Mouse (Mus musculus) embryonic facial prominence, embryonic 13.5 days (tissue): ENCODE measurements around the gene Tyrp1. TPM values are rescaled to one million over a fixed set of nuclear protein-coding genes. Genes with fewer than 3 reads are reported as not detected.

ENCODE experiments used
- ATAC-seq: fragments of 200-750 bp; cut with Nextera tagmentation; 2 replicates; pipeline ENCODE4 v1.8.0; 2017; ENCODE audit warnings: low read depth; ENCODE audit not compliant: insufficient number of reproducible peaks, insufficient read depth, low FRiP score, low TSS enrichment
- H3K27ac ChIP-seq: fragments of 300-500 bp; sonication (generic); 2 replicates; pipeline ENCODE4 v1.5.1; 2015; ENCODE audit warnings: moderate library complexity, mild to moderate bottlenecking, inconsistent platforms
- H3K27me3 ChIP-seq: fragments of 300-500 bp; sonication (generic); 2 replicates; pipeline ENCODE4 v1.6.1; 2015; ENCODE audit warnings: mild to moderate bottlenecking, inconsistent platforms
- H3K36me3 ChIP-seq: fragments of 300-500 bp; sonication (generic); 2 replicates; pipeline ENCODE4 v1.6.1; 2015; ENCODE audit warnings: mild to moderate bottlenecking, inconsistent platforms
- H3K4me1 ChIP-seq: fragments of 300-500 bp; sonication (generic); 2 replicates; pipeline ENCODE4 v1.6.1; 2015; ENCODE audit warnings: inconsistent platforms
- H3K4me2 ChIP-seq: fragments of 300-500 bp; sonication (generic); 2 replicates; pipeline ENCODE4 v1.6.1; 2015; ENCODE audit warnings: moderate library complexity, mild to moderate bottlenecking, inconsistent platforms
- H3K4me3 ChIP-seq: fragments of 300-500 bp; sonication (generic); 2 replicates; pipeline ENCODE4 v1.5.1; 2015; ENCODE audit warnings: mild to moderate bottlenecking, inconsistent platforms
- H3K9ac ChIP-seq: fragments of 300-500 bp; sonication (generic); 2 replicates; pipeline ENCODE4 v1.6.1; 2015; ENCODE audit warnings: mild to moderate bottlenecking, inconsistent platforms
- H3K9me3 ChIP-seq: fragments of 300-500 bp; sonication (generic); 2 replicates; pipeline ENCODE4 v1.6.1; 2016; ENCODE audit warnings: inconsistent platforms
- WGBS: fragments of 180-500 bp; shearing (Covaris S2); methylation state at CpG from one replicate; pipeline ENCODE4 v1.1.7; 2015; ENCODE audit warnings: mixed read lengths; 5-methylcytosine and 5-hydroxymethylcytosine counted together
- polyA plus RNA-seq: library from polyadenylated mRNA; unstranded; fragments of >200 nt; fragmentation: Nextera tagmentation; extraction: Ambion mirVana; gene quantifications from 2 replicates; pipeline ENCODE4 v1.2.1, GENCODE M21; 2015

The Tyrp1 gene
- polyA plus RNA-seq, 1 experiment from 2014 or later: 0.25 TPM

DNA sequence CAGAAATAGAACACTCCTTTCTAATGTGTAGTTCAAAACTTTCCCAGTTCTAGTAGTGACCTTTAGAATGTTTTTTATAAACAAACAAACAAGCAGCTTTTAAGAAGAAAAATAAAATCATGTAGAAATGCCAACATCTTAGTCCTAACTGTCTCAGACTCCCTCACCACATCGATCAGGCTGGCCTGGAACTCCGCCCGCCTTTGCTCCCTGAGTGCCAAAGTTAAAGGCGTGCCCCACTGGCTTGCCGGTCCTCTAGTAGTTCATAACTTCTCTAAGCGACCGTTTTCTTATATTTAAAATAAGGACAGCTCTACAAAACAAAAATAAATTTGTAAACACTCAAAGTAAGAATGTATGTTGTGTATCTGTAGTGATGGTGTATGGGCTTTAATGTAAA lies 30.0 kb downstream of the Tyrp1 start:
- no peak overlapping the region for H3K4me3 ChIP-seq
- H3K4me1 ChIP-seq: peaks cover 6% of the 10 kb centered on the region; the same call in 1 of the 2 replicates
- H3K9ac ChIP-seq: no peak overlapping the region
- no peak overlapping the region for H3K27ac ChIP-seq
- ATAC-seq: no peak
- no peaks in the 10 kb centered on the region for H3K36me3 ChIP-seq
- no peaks in the 10 kb centered on the region for H3K27me3 ChIP-seq
- H3K9me3 ChIP-seq: no peaks in the 10 kb centered on the region
- WGBS: 64% methylated on average over 7 of the region's 7 CpGs
- no peak overlapping the region for H3K4me2 ChIP-seq

DNA sequence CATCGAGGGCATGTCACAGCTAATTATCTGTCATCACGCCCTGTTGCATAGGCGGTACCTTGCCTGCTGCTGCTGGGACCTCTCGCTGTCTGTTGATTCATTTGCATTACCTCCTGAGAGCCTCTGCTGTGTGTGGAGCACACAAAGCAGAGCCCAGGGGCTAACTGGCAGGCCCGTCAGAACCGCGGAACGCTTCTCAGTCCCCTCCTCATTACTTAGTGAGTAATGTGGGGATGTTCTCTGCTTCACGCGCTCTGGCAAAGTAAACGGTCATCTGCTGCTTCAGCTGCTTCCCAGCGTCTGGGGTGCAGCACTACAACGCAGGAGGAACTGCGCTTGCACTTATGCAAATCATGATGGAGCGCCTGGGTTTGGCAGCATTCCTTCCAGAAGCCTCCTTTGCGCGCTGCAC lies 30.6 kb downstream of the Tyrp1 start:
- H3K9ac ChIP-seq: peak overlapping the region; percentile 65
- under 1% methylated on average over 17 of the region's 17 CpGs for WGBS
- peak overlapping the region; percentile 77 for H3K4me2 ChIP-seq
- no peak overlapping the region for H3K27ac ChIP-seq
- peaks cover 6% of the 10 kb centered on the region; the same call in 1 of the 2 replicates for H3K4me1 ChIP-seq
- no peak for ATAC-seq
- no peaks in the 10 kb centered on the region for H3K36me3 ChIP-seq
- no peaks in the 10 kb centered on the region for H3K9me3 ChIP-seq
- peak overlapping the region; percentile 40 for H3K4me3 ChIP-seq
- H3K27me3 ChIP-seq: no peaks in the 10 kb centered on the region

DNA sequence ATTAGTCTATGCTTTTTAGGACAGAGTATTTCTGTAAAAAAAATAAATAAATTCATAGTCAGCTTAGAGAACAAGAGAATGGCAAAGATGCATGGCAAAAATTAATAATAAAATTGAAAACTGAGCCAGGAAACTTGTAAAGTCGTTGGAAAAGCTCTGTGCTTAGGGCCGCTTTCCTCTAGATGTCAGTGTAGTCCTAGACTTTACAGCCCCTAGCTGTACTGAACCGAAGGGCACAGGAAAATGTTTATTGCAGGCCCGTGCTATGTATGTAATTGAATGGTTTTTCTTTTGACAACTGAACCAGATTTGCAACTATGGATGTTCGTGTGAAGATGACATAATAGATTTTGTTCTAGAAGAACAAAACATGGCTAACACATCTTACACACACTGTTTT lies 32.1 kb downstream of the Tyrp1 start:
- ATAC-seq: no peak

DNA sequence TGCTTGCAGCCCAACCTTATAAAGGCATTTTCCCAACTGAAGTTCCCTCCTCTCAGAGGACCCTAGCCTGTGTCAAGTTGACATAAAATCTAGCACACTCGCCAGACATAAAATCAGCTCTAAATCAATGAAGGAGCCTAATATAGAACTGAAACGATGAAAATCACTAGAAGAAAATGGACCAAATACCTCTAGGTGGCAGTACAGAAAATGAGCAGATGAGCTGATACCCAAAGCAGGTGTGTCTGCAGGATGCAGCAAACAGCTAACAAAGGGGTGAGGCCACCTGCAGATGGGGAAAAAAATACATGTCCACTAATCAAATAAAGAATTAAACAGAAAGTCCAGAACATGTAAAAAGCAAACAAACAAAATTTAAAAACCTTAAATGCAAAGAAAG lies 35.7 kb downstream of the Tyrp1 start:
- 48% methylated on average over 2 of the region's 2 CpGs for WGBS
- Histone ChIP-seq H3K9me3 (no peaks in the 10 kb centered on the region), H3K9ac (no peak overlapping the region), H3K27ac (no peak overlapping the region), H3K4me2 (no peak overlapping the region), H3K27me3 (no peaks in the 10 kb centered on the region), H3K4me1 (peaks cover 3% of the 10 kb centered on the region; the same call in 1 of the 2 replicates), H3K36me3 (no peaks in the 10 kb centered on the region), H3K4me3 (no peak overlapping the region)
- no peak for ATAC-seq

More for the DNA sequence above, 32.1 kb downstream of the Tyrp1 start:
- H3K36me3 ChIP-seq: no peaks in the 10 kb centered on the region
- H3K9me3 ChIP-seq: no peaks in the 10 kb centered on the region
- no peaks in the 10 kb centered on the region for H3K27me3 ChIP-seq
- WGBS: 19% methylated on average over 5 of the region's 5 CpGs
- peaks cover 6% of the 10 kb centered on the region; the same call in 1 of the 2 replicates for H3K4me1 ChIP-seq
- H3K27ac ChIP-seq: no peak overlapping the region
- H3K9ac ChIP-seq: no peak overlapping the region
- H3K4me3 ChIP-seq: no peak overlapping the region
- no peak overlapping the region for H3K4me2 ChIP-seq

DNA sequence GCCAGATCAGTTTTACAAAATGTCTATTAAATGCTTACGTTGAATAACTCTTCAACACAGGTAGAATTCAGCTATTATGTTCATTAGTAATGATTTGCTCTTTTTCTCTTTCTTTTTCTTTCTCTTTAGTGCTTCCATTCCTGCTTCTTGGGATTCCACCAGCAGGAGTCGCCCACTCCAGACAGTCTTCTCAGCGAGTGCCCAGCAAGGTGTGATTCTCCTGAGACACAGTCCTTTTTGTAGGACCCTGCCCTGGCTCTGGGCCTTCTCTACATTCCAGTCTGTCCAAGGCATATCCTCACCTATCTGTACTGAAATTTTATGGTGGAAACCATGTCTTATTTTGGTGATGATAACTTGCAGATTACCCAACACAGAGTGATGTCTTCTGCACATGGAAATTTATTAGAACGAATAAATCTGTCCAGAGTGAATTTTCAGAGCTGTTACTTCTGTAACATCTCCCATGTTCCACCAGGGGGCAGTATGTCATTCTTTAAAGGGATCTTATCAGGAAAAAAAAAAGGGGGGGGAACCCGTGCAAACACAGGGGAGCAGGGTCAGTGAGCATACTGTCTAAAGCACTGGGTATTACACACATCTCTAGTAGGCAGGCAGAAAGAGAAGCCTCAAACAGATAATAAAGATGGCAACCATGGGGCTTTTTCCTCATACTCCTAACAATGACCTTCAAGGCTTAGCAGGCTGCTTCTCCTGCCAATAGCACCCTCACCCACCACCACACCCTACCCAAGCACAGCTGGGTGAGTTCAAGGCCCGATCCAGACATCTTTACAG lies 39.1 kb downstream of the Tyrp1 start:
- Histone ChIP-seq H3K27me3 (no peaks in the 10 kb centered on the region), H3K36me3 (no peaks in the 10 kb centered on the region), H3K27ac (no peak overlapping the region), H3K9ac (no peak overlapping the region), H3K4me1 (no peaks in the 10 kb centered on the region), H3K4me3 (no peak overlapping the region), H3K4me2 (no peak overlapping the region), H3K9me3 (no peaks in the 10 kb centered on the region)
- 43% methylated on average over 6 of the region's 6 CpGs for WGBS
- ATAC-seq: no peak

DNA sequence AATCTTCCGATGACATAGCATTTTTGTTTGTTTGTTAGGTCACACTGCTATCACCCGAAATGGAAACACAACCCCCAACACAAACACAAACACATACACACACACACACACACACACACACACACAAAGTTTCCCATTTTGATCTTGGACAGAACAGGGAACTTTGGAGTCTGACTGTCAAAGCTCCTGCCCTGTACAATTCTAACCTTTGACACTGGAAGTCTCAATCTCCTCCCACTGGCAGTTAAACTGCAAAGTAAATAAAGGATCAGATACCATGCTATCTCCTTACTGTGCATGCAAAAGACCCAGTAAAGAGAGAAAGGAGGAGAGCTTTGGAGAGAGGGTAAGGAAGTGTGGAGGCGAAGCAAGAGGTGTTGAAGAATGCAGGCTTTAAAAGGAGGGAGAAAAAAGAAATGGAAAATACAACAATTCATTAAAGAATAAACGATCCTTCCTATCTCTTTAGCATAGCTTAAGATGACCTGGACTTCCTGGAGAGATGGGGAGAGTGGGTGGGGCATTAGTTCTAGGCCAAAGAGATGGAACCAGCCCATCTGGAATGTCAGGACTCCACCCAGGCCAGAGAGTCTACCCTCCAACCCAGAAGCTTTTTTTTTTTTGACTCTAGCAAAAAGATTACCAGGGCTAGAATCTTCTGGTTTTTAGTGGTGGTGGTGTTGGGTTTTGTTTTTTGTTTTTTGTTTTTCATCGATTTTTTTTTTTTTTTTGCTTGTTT lies 40.4 kb downstream of the Tyrp1 start:
- no peaks in the 10 kb centered on the region for H3K4me1 ChIP-seq
- H3K4me2 ChIP-seq: no peak overlapping the region
- 55% methylated on average over 5 of the region's 5 CpGs for WGBS
- H3K9me3 ChIP-seq: no peaks in the 10 kb centered on the region
- H3K27ac ChIP-seq: no peak overlapping the region
- no peak for ATAC-seq
- H3K36me3 ChIP-seq: no peaks in the 10 kb centered on the region
- no peak overlapping the region for H3K9ac ChIP-seq
- no peak overlapping the region for H3K4me3 ChIP-seq
- no peaks in the 10 kb centered on the region for H3K27me3 ChIP-seq

DNA sequence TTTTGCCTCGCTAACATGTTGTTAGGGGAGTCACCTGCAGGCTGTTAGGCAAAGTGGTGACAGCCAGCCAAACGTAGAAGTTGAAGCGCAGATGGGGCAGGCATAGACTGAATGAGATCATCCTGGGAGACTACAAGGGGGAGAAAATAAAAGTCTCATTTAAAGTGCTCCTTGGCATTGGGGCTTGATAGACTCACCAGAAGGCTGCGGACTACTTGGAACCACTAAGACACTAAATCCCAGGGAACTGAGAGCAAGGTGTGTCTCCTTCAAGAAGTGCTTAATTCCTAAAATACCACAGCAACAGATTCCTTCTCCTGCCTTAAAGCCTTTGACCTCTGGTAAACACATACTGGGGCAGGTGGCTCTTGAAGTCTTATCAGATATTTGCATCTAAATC lies 41.1 kb downstream of the Tyrp1 start:
- H3K9ac ChIP-seq: no peak overlapping the region
- no peak for ATAC-seq
- H3K9me3 ChIP-seq: no peaks in the 10 kb centered on the region
- H3K4me1 ChIP-seq: no peaks in the 10 kb centered on the region
- 59% methylated on average over 4 of the region's 4 CpGs for WGBS
- no peak overlapping the region for H3K4me3 ChIP-seq
- no peak overlapping the region for H3K4me2 ChIP-seq
- H3K27me3 ChIP-seq: no peaks in the 10 kb centered on the region
- no peaks in the 10 kb centered on the region for H3K36me3 ChIP-seq
- no peak overlapping the region for H3K27ac ChIP-seq

DNA sequence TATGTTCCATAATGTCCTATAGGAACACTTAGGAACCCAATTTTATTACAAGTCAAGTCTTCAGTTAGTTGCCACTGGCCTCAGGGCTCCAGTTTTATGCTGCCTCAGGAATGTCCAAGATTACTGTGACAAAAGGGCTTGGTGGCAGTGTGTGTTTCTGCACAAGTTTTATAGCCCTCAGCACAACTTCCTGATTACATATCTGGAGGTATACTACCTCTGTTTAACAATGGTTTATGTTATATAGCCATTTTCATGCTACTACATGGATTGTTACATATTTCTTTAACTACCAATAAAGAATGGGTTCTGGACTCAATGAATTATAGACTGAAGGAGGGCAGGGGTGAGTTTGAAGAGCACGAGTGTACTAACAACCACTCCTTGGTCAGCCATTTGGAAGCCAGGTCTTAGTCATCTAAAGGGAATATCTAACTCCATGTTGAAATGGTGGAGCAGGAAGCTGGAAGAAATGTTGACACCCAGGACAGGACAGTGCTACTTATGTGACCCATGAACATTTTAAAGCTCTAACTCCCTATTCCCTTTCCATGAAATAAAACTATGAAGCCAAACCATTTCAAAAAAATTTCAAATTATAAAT lies 48.2 kb downstream of the Tyrp1 start:
- H3K4me1 ChIP-seq: no peaks in the 10 kb centered on the region
- no peak overlapping the region for H3K4me2 ChIP-seq
- H3K27me3 ChIP-seq: no peaks in the 10 kb centered on the region
- no peaks in the 10 kb centered on the region for H3K36me3 ChIP-seq
- WGBS: 95% methylated on average over 1 of the region's 1 CpGs
- no peaks in the 10 kb centered on the region for H3K9me3 ChIP-seq
- no peak overlapping the region for H3K27ac ChIP-seq
- no peak overlapping the region for H3K4me3 ChIP-seq
- no peak for ATAC-seq
- H3K9ac ChIP-seq: no peak overlapping the region

DNA sequence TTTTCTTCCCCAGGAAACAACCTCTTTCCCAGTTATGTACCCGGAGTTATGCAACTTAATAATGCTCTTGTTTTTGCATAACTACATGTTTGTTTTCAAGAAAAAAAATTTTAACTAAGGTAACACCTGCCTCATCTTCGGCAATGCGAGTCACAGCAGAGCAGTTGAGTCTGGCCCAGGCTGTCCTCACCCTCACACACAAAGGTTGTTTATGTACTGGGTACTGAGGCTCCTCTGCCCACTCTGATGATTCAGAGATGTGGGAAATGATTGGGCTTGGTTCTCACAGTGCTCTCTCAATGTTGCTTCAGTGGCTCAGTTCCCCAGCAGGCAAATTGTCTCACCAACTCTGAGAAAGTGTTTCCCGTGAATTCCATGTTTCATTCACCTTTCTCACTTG lies 52.7 kb downstream of the Tyrp1 start:
- Histone ChIP-seq H3K4me3 (no peak overlapping the region), H3K4me1 (no peaks in the 10 kb centered on the region), H3K9ac (no peak overlapping the region), H3K36me3 (no peaks in the 10 kb centered on the region), H3K9me3 (no peaks in the 10 kb centered on the region), H3K4me2 (no peak overlapping the region), H3K27ac (no peak overlapping the region), H3K27me3 (no peaks in the 10 kb centered on the region)
- ATAC-seq: no peak
- WGBS: 81% methylated on average over 4 of the region's 4 CpGs

DNA sequence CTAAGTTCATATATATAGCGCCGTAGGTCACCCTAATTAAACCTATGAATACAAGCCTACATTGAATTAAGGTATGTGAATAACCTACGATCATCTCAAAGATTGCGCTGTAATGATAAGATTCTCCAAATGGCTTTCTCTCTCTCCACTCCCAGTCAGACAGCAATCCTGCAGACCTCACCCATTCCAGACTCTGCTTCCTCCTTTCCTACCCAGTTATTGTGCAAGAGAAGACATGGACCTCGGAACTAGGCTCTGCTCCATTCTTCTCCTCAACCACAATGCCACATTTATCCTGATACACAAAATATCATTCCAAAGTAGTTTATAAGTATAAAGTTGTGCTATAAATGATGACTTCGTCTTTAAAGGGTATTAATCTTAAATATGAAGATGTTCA lies 57.1 kb downstream of the Tyrp1 start:
- H3K27ac ChIP-seq: no peak overlapping the region
- H3K4me1 ChIP-seq: peaks cover 5% of the 10 kb centered on the region
- H3K4me2 ChIP-seq: no peak overlapping the region
- H3K9me3 ChIP-seq: no peaks in the 10 kb centered on the region
- H3K27me3 ChIP-seq: no peaks in the 10 kb centered on the region
- WGBS: 94% methylated on average over 6 of the region's 6 CpGs
- no peak for ATAC-seq
- no peaks in the 10 kb centered on the region for H3K36me3 ChIP-seq
- H3K9ac ChIP-seq: no peak overlapping the region
- H3K4me3 ChIP-seq: no peak overlapping the region

DNA sequence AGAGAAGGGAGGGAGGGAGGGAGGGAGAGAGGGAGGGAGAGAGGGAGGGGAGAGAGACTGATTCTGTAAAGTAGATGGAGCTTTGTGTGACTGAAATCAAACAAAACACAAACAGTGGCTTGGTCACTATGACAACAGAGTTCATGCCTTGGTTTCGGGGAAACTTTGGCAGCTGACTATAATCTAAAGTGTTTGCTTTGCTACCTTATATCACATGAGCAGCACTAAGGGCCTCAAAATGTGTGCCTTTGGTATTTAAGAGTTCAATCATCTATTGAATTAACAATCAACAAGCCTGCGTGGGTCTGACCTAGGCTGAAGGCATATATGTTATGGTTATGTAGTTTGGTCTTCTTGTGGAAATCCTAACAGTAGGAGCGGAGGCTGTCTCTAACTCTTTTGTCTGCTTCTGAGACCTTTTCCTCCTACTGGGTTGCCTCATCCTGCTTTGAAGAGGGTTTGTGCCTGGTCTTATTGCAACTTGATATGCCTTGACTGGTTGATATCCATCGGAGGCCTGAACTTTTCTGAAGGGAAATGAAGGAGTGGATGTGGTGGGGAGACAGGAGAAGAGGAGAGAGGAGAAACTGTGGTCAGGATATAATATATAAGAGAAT lies 61.5 kb downstream of the Tyrp1 start:
- WGBS: 57% methylated on average over 4 of the region's 4 CpGs
- Histone ChIP-seq H3K27me3 (no peaks in the 10 kb centered on the region), H3K4me3 (no peak overlapping the region), H3K4me2 (no peak overlapping the region), H3K27ac (no peak overlapping the region), H3K36me3 (no peaks in the 10 kb centered on the region), H3K9me3 (no peaks in the 10 kb centered on the region), H3K9ac (no peak overlapping the region), H3K4me1 (peaks cover 5% of the 10 kb centered on the region)
- ATAC-seq: no peak
